Comparison of ENCODE assay signal across 24 mouse cellular contexts in the genomic region with DNA sequence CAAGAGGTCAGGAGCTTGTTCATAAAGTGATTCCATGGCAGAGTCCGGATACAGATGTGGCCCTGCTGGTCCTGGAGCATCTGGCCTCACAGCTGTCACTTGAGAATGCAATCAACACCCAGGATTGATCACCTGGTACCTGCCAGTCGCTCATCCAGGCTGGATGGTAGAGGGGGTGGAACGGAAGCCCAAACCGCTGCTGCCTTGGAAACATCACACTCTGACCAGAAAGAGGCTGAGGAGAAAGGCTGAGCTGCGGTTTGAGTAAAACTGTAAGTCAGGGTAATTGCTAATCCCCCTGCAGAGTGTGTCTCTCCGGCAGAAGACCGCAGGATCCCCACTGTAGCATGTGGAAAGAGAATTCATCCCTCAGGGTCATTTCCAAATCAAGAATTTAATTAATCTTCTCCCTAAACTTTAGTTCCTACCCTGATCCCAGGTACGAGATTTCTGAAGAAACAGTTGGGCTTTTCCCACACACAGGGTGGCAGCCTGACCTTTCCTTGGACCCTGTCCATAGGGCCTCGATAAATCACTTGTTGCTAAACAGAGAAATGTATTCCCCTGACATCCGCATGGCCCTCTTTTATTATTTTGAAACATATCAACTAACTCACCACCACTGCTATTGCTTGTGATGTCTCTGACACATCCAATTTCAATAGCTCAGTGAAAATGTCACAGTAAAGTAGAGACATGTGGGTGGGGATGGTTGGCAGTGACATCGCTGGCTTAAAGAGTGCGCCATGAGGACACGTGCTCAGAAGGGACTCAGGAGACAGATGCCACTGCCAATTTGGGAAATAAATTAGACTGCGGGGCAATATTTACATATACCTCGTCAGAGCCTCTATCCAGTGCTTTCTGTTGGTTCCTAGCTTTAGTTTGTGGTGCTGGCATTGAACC.
A peak's percentile ranks its signal among the peaks of the same experiment; 100 is the strongest.
DNase-seq lines count a peak whose midpoint lies in the region; ATAC-seq and TF ChIP-seq lines count a peak whose summit lies in the region.
"Had no signal": no experiment of that assay in that cellular context is flagged by ENCODE, and none has a peak within 500 bp of the region (broad histone marks: within the 10 kb centered on the region; RNA-seq: fewer than 3 reads in every experiment).

No protein-coding gene starts in this region.

- no peaks in the 10 kb centered on the region for H3K36me3 ChIP-seq in forebrain, postnatal 0 days (ENCODE audit: insufficient read depth)
- no peaks in the 10 kb centered on the region for H3K36me3 ChIP-seq in forebrain, embryonic 15.5 days
- H3K36me3 ChIP-seq in limb, embryonic 11.5 days (ENCODE audit: control insufficient read depth, insufficient read depth, low read length): no peaks in the 10 kb centered on the region
- H3K36me3 ChIP-seq: embryonic facial prominence, embryonic 10.5 days; forebrain, embryonic 12.5 days; heart, embryonic 15.5 days; liver, embryonic 13.5 days had no signal

- no peak overlapping the region for H3K27ac ChIP-seq in forebrain, postnatal 0 days (ENCODE audit: low read depth, low read length)
- no peak overlapping the region for H3K27ac ChIP-seq in forebrain, embryonic 15.5 days (replicated peaks)
- no peak overlapping the region for H3K27ac ChIP-seq in limb, embryonic 11.5 days (replicated peaks; ENCODE audit: low read depth, low read length)
- H3K27ac ChIP-seq: embryonic facial prominence, embryonic 10.5 days; forebrain, embryonic 12.5 days; heart, embryonic 15.5 days; layer of hippocampus, adult 2 months; left cerebral cortex, adult 2 months; liver, embryonic 13.5 days had no signal

- H3K9ac ChIP-seq in forebrain, postnatal 0 days: no peak overlapping the region
- no peak overlapping the region for H3K9ac ChIP-seq in forebrain, embryonic 15.5 days (replicated peaks)
- no peak overlapping the region for H3K9ac ChIP-seq in limb, embryonic 11.5 days (ENCODE audit: low read length)
- H3K9ac ChIP-seq: forebrain, embryonic 12.5 days; heart, embryonic 15.5 days; liver, embryonic 13.5 days; lung, embryonic 14.5 days had no signal

- ATAC-seq in forebrain, postnatal 0 days: peak; percentile 50; the same call in 1 of the 2 replicates
- no peak for ATAC-seq in forebrain, embryonic 15.5 days (replicated peaks)
- ATAC-seq in limb, embryonic 11.5 days (ENCODE audit: insufficient number of reproducible peaks, low FRiP score, low TSS enrichment, low read depth): no peak
- ATAC-seq: hindbrain, embryonic 16.5 days had no signal

- no peak for DNase-seq in forebrain, postnatal 0 days
- peak; percentile 36 for DNase-seq in adipocyte (ENCODE audit: low spot score)
- peak; percentile 37 for DNase-seq in brain, adult 2 months (ENCODE audit: low read depth, low spot score)
- peak; percentile 34 for DNase-seq in limb, embryonic 11.5 days (ENCODE audit: low spot score)
- no peak for DNase-seq in kidney, adult 9 months
- DNase-seq in cerebellum, adult 8-10 months: no peak
- DNase-seq: cerebellum, adult 18-20 months; cerebellum, postnatal 36 days; heart, adult 18-20 months; heart, postnatal 4 days; kidney, postnatal 14 days; left cerebral cortex, postnatal 4 days; liver, embryonic 13.5 days; lung, embryonic 14.5 days; lung, postnatal 36 days; right cerebral cortex, postnatal 25 days; thymus, adult 2 months had no signal

- H3K4me3 ChIP-seq in forebrain, postnatal 0 days (ENCODE audit: low read depth, low read length): no peak overlapping the region
- no peak overlapping the region for H3K4me3 ChIP-seq in forebrain, embryonic 15.5 days
- H3K4me3 ChIP-seq in limb, embryonic 11.5 days (ENCODE audit: low read depth, low read length): no peak overlapping the region
- H3K4me3 ChIP-seq: embryonic facial prominence, embryonic 10.5 days; forebrain, embryonic 12.5 days; heart, embryonic 15.5 days; layer of hippocampus, adult 2 months; left cerebral cortex, adult 2 months; liver, embryonic 13.5 days had no signal

- WGBS in forebrain, postnatal 0 days: 63% methylated on average over 15 of the region's 15 CpGs
- 74% methylated on average over 15 of the region's 15 CpGs for WGBS in forebrain, embryonic 15.5 days
- whole genome bisulfite sequencing in limb, embryonic 11.5 days: 58% methylated on average over 15 of the region's 15 CpGs

- H3K9me3 ChIP-seq in forebrain, postnatal 0 days (ENCODE audit: low read length): no peaks in the 10 kb centered on the region; the same call in 1 of the 2 replicates
- H3K9me3 ChIP-seq in forebrain, embryonic 15.5 days: no peaks in the 10 kb centered on the region
- no peaks in the 10 kb centered on the region for H3K9me3 ChIP-seq in limb, embryonic 11.5 days (ENCODE audit: control insufficient read depth, low read length)
- H3K9me3 ChIP-seq: forebrain, embryonic 12.5 days; heart, embryonic 15.5 days; liver, embryonic 13.5 days had no signal

- H3K4me1 ChIP-seq in forebrain, postnatal 0 days (ENCODE audit: insufficient read depth): no peaks in the 10 kb centered on the region
- no peaks in the 10 kb centered on the region for H3K4me1 ChIP-seq in forebrain, embryonic 15.5 days
- H3K4me1 ChIP-seq in limb, embryonic 11.5 days (ENCODE audit: control insufficient read depth, insufficient read depth, low read length): 0 out of 2 replicates have a peak, but pooled peaks cover 3% of the 10 kb centered on the region

- H3K4me2 ChIP-seq in forebrain, postnatal 0 days (ENCODE audit: low read depth): no peak overlapping the region
- H3K4me2 ChIP-seq in forebrain, embryonic 15.5 days (replicated peaks): no peak overlapping the region
- H3K4me2 ChIP-seq in limb, embryonic 11.5 days (ENCODE audit: low read depth, severe bottlenecking): no peak overlapping the region
- H3K4me2 ChIP-seq: forebrain, embryonic 12.5 days; heart, embryonic 15.5 days; liver, embryonic 13.5 days; lung, embryonic 14.5 days had no signal

- no peaks in the 10 kb centered on the region for H3K27me3 ChIP-seq in forebrain, postnatal 0 days (ENCODE audit: insufficient read depth, low read length)
- H3K27me3 ChIP-seq in forebrain, embryonic 15.5 days: no peaks in the 10 kb centered on the region
- H3K27me3 ChIP-seq in limb, embryonic 11.5 days (ENCODE audit: control insufficient read depth, insufficient read depth, low read length): no peaks in the 10 kb centered on the region
- H3K27me3 ChIP-seq: forebrain, embryonic 12.5 days; heart, embryonic 15.5 days; liver, embryonic 13.5 days had no signal

- TF ChIP-seq CTCF in forebrain, postnatal 0 days (IDR thresholded peaks at IDR 0.05; ENCODE audit: low read depth): no peak

Comparison
In these comparisons a context has a peak if more than half of its experiments do, and no peak if none do; other contexts are left out.
1. DNase-seq: peak in adipocyte (single experiment), brain, adult 2 months (single experiment) and limb, embryonic 11.5 days (single experiment); none in forebrain, postnatal 0 days (single experiment), kidney, adult 9 months (single experiment) and cerebellum, adult 8-10 months (single experiment).